ENCODE assay signal across 33 mouse cellular contexts in genomic region chr5:9227456-9228008, GRCm38 (mm10). TPM values are rescaled to one million over a fixed set of nuclear protein-coding genes. Genes with fewer than 3 reads are reported as not detected.
DNase-seq lines count a peak whose midpoint lies in the region; ATAC-seq and TF ChIP-seq lines count a peak whose summit lies in the region.
"Had no signal": no experiment of that assay in that cellular context is flagged by ENCODE, and none has a peak within 500 bp of the region (broad histone marks: within the 10 kb centered on the region; RNA-seq: fewer than 3 reads in every experiment).

No protein-coding gene starts in this region.

- no peak for TF ChIP-seq CTCF in midbrain, postnatal 0 days (IDR thresholded peaks at IDR 0.05)

- H3K27me3 ChIP-seq in embryonic facial prominence, embryonic 14.5 days (replicated peaks; ENCODE audit: control insufficient read depth, insufficient read depth, low read length) = no peaks in the 10 kb centered on the region
- no peaks in the 10 kb centered on the region for H3K27me3 ChIP-seq in embryonic facial prominence, embryonic 10.5 days (replicated peaks; ENCODE audit: low read depth, poor library complexity, severe bottlenecking)
- no peaks in the 10 kb centered on the region for H3K27me3 ChIP-seq in midbrain, postnatal 0 days (ENCODE audit: insufficient read depth, low read length)
- no peaks in the 10 kb centered on the region for H3K27me3 ChIP-seq in midbrain, embryonic 10.5 days (ENCODE audit: low read depth, poor library complexity, severe bottlenecking)
- H3K27me3 ChIP-seq in splenic B cell, adult 2 months (ENCODE audit: control insufficient read depth, insufficient read depth, low read length, poor library complexity, severe bottlenecking) = no peaks in the 10 kb centered on the region
- H3K27me3 ChIP-seq: embryonic facial prominence, embryonic 15.5 days; forebrain, embryonic 12.5 days; heart, embryonic 12.5 days; hindbrain, embryonic 15.5 days; kidney, embryonic 15.5 days; limb, embryonic 13.5 days; lung, embryonic 15.5 days; stomach, embryonic 15.5 days had no signal

- no peaks in the 10 kb centered on the region for H3K4me1 ChIP-seq in embryonic facial prominence, embryonic 14.5 days (ENCODE audit: control insufficient read depth, insufficient read depth, low read length)
- no peaks in the 10 kb centered on the region for H3K4me1 ChIP-seq in embryonic facial prominence, embryonic 10.5 days
- no peaks in the 10 kb centered on the region for H3K4me1 ChIP-seq in midbrain, postnatal 0 days (ENCODE audit: insufficient read depth, low read length)
- no peaks in the 10 kb centered on the region for H3K4me1 ChIP-seq in midbrain, embryonic 10.5 days
- H3K4me1 ChIP-seq: embryonic facial prominence, embryonic 15.5 days; forebrain, embryonic 12.5 days; heart, embryonic 12.5 days; hindbrain, embryonic 15.5 days; kidney, embryonic 15.5 days; limb, embryonic 13.5 days; lung, embryonic 15.5 days; stomach, embryonic 15.5 days had no signal

- no peak overlapping the region for H3K9ac ChIP-seq in embryonic facial prominence, embryonic 14.5 days (ENCODE audit: low read depth, low read length)
- no peak overlapping the region for H3K9ac ChIP-seq in midbrain, postnatal 0 days (replicated peaks; ENCODE audit: low read length, poor library complexity, severe bottlenecking)
- H3K9ac ChIP-seq: embryonic facial prominence, embryonic 15.5 days; forebrain, embryonic 12.5 days; forebrain, postnatal 0 days; heart, embryonic 12.5 days; hindbrain, embryonic 15.5 days; kidney, embryonic 15.5 days; limb, embryonic 13.5 days; lung, embryonic 15.5 days; stomach, embryonic 15.5 days had no signal

- H3K4me2 ChIP-seq in embryonic facial prominence, embryonic 14.5 days (ENCODE audit: low read depth, low read length) = no peak overlapping the region
- no peak overlapping the region for H3K4me2 ChIP-seq in midbrain, postnatal 0 days (ENCODE audit: low read depth, low read length, poor library complexity, severe bottlenecking)
- H3K4me2 ChIP-seq: embryonic facial prominence, embryonic 15.5 days; forebrain, embryonic 12.5 days; heart, embryonic 12.5 days; hindbrain, embryonic 15.5 days; kidney, embryonic 15.5 days; limb, embryonic 13.5 days; liver, embryonic 11.5 days; lung, embryonic 15.5 days; stomach, embryonic 15.5 days had no signal

- H3K4me3 ChIP-seq in embryonic facial prominence, embryonic 14.5 days (ENCODE audit: low read depth, low read length) = no peak overlapping the region
- H3K4me3 ChIP-seq in embryonic facial prominence, embryonic 10.5 days = no peak overlapping the region
- no peak overlapping the region for H3K4me3 ChIP-seq in midbrain, postnatal 0 days (ENCODE audit: low read depth, low read length)
- no peak overlapping the region for H3K4me3 ChIP-seq in midbrain, embryonic 10.5 days
- H3K4me3 ChIP-seq: embryonic facial prominence, embryonic 15.5 days; forebrain, embryonic 12.5 days; gastrocnemius, adult 2 months; heart, embryonic 12.5 days; hindbrain, embryonic 15.5 days; kidney, embryonic 15.5 days; limb, embryonic 13.5 days; lung, embryonic 15.5 days; stomach, embryonic 15.5 days had no signal

- peak; percentile 17 for DNase-seq in embryonic facial prominence, embryonic 14.5 days (ENCODE audit: low spot score)
- DNase-seq in embryonic facial prominence, embryonic 10.5 days (ENCODE audit: low spot score) = no peak
- DNase-seq in left cerebral cortex, adult 11 months (ENCODE audit: low spot score) = peak; percentile 3
- DNase-seq in left cerebral cortex, adult 18-20 months (ENCODE audit: low spot score in 2 of 2) = no peak
- DNase-seq in midbrain, postnatal 0 days (ENCODE audit: low spot score) = peak; percentile 2
- DNase-seq in midbrain, embryonic 10.5 days (ENCODE audit: low spot score) = no peak
- DNase-seq in splenic B cell, adult 2 months (ENCODE audit: low read depth, low spot score) = peak; percentile 11
- no peak for DNase-seq in thymus, postnatal 14 days
- DNase-seq: adrenal gland, postnatal 14 days; cerebellum, adult 11-12 months; cerebellum, adult 9-11 months; forebrain, postnatal 0 days; gastrocnemius, adult 2 months; gastrocnemius, postnatal 36 days; heart, adult 18-20 months; heart, postnatal 4 days; kidney, adult 11 months; kidney, postnatal 4 days; midbrain, embryonic 14.5 days; thymus, postnatal 25 days had no signal

- no peaks in the 10 kb centered on the region for H3K9me3 ChIP-seq in embryonic facial prominence, embryonic 14.5 days (ENCODE audit: control insufficient read depth, low read length)
- H3K9me3 ChIP-seq in embryonic facial prominence, embryonic 10.5 days = no peaks in the 10 kb centered on the region
- no peaks in the 10 kb centered on the region for H3K9me3 ChIP-seq in midbrain, postnatal 0 days (ENCODE audit: low read length)
- no peaks in the 10 kb centered on the region for H3K9me3 ChIP-seq in midbrain, embryonic 10.5 days (replicated peaks)
- H3K9me3 ChIP-seq: embryonic facial prominence, embryonic 15.5 days; forebrain, embryonic 12.5 days; heart, embryonic 12.5 days; hindbrain, embryonic 15.5 days; kidney, embryonic 15.5 days; limb, embryonic 13.5 days; lung, embryonic 15.5 days; stomach, embryonic 15.5 days had no signal

- WGBS in embryonic facial prominence, embryonic 14.5 days = 59% methylated on average over 4 of the region's 4 CpGs
- WGBS in embryonic facial prominence, embryonic 10.5 days = 84% methylated on average over 4 of the region's 4 CpGs
- 75% methylated on average over 4 of the region's 4 CpGs for WGBS in midbrain, postnatal 0 days
- WGBS in midbrain, embryonic 10.5 days = 90% methylated on average over 4 of the region's 4 CpGs

- H3K36me3 ChIP-seq in embryonic facial prominence, embryonic 14.5 days (ENCODE audit: control insufficient read depth, insufficient read depth, low read length) = no peaks in the 10 kb centered on the region
- H3K36me3 ChIP-seq in embryonic facial prominence, embryonic 10.5 days (replicated peaks) = no peaks in the 10 kb centered on the region
- no peaks in the 10 kb centered on the region for H3K36me3 ChIP-seq in midbrain, postnatal 0 days (ENCODE audit: insufficient read depth, low read length)
- no peaks in the 10 kb centered on the region for H3K36me3 ChIP-seq in midbrain, embryonic 10.5 days
- no peaks in the 10 kb centered on the region for H3K36me3 ChIP-seq in splenic B cell, adult 2 months (ENCODE audit: control insufficient read depth, insufficient read depth, low read length, poor library complexity, severe bottlenecking)
- H3K36me3 ChIP-seq: embryonic facial prominence, embryonic 15.5 days; forebrain, embryonic 12.5 days; heart, embryonic 12.5 days; hindbrain, embryonic 15.5 days; kidney, embryonic 15.5 days; limb, embryonic 13.5 days; lung, embryonic 15.5 days; stomach, embryonic 15.5 days had no signal

- ATAC-seq in embryonic facial prominence, embryonic 14.5 days (ENCODE audit: low read depth) = no peak
- ATAC-seq in midbrain, postnatal 0 days (ENCODE audit: low FRiP score) = no peak
- ATAC-seq: forebrain, postnatal 0 days; inflammation-experienced regulatory T-cells, adult 6 months; Patski had no signal

- no peak overlapping the region for H3K27ac ChIP-seq in embryonic facial prominence, embryonic 14.5 days (replicated peaks; ENCODE audit: low read depth, low read length)
- no peak overlapping the region for H3K27ac ChIP-seq in embryonic facial prominence, embryonic 10.5 days (replicated peaks)
- H3K27ac ChIP-seq in midbrain, postnatal 0 days (ENCODE audit: low read depth, low read length) = no peak overlapping the region
- H3K27ac ChIP-seq in midbrain, embryonic 10.5 days (replicated peaks) = no peak overlapping the region
- H3K27ac ChIP-seq: embryonic facial prominence, embryonic 15.5 days; forebrain, embryonic 12.5 days; gastrocnemius, adult 2 months; hindbrain, embryonic 15.5 days; kidney, embryonic 15.5 days; limb, embryonic 13.5 days; lung, embryonic 15.5 days; stomach, embryonic 15.5 days had no signal

RNA-seq across cellular contexts. Expression of gene 9330182L06Rik, which starts 38.4 kb away (rescaled TPM):
- 5.3 and 5.6 TPM in 2 replicates for polyA plus RNA-seq in embryonic facial prominence, embryonic 14.5 days (2014; fragmentation: Nextera tagmentation; extraction: Ambion mirVana)
- polyA plus RNA-seq in embryonic facial prominence, embryonic 10.5 days (2016; fragmentation: Nextera tagmentation; extraction: Ambion mirVana) = 2.0 TPM in 2 replicates
- total RNA-seq in left cerebral cortex, adult 18-20 months (2021) = 10 to 100 TPM; 35.5 to 36.9 TPM
- total RNA-seq in midbrain, postnatal 0 days (2014; rRNA removed) = 42.9 and 52.3 TPM in 2 replicates
- polyA plus RNA-seq in midbrain, postnatal 0 days (2015; fragmentation: Nextera tagmentation; extraction: Ambion mirVana) = 23.9 and 26.8 TPM in 2 replicates
- 3.1 and 3.5 TPM in 2 replicates for polyA plus RNA-seq in midbrain, embryonic 10.5 days (2016; fragmentation: Nextera tagmentation; extraction: Ambion mirVana)
- total RNA-seq: megakaryocyte-erythroid progenitor cell, adult 5-6 weeks; MEL had no signal

Comparison
In these comparisons a context has a peak if more than half of its experiments do, and no peak if none do; other contexts are left out.
1. DNase-seq: peak in embryonic facial prominence, embryonic 14.5 days (single experiment), left cerebral cortex, adult 11 months (single experiment), midbrain, postnatal 0 days (single experiment) and splenic B cell, adult 2 months (single experiment); none in embryonic facial prominence, embryonic 10.5 days (single experiment), left cerebral cortex, adult 18-20 months (0 of 2), midbrain, embryonic 10.5 days (single experiment) and thymus, postnatal 14 days (single experiment).